Mouse (Mus musculus) MEL (cell line): Measurements from ENCODE around the gene Gm37240. TPM values are rescaled to one million over a fixed set of nuclear protein-coding genes. Genes with fewer than 3 reads are reported as not detected.

Experiments used
- DNase-seq: peaks from one replicate; pipeline ENCODE4 v3.0.0; 2011; ENCODE audit warnings: low read depth, low spot score
- H3K27ac ChIP-seq: 2 replicates; pipeline ENCODE4 v1.5.1; 2012; ENCODE audit warnings: low read depth, mild to moderate bottlenecking, control low read depth, low read length, moderate library complexity; ENCODE audit not compliant: control insufficient read depth
- H3K27me3 ChIP-seq, 2 experiments: fragments of 150-350 bp in 1 of 2; sonication (generic) in 1 of 2; 2 replicates each; pipeline ENCODE4 v1.6.1; 2012; ENCODE audit warnings: low read length in 2 of 2, mild to moderate bottlenecking in 2 of 2, improper control_type of control experiment in 1 of 2, moderate library complexity in 1 of 2; ENCODE audit not compliant: insufficient read depth in 2 of 2, control insufficient read depth in 1 of 2
- H3K36me3 ChIP-seq, 2 experiments: 2 replicates each; pipeline ENCODE4 v1.6.1; 2012 to 2014; ENCODE audit warnings: low read length in 2 of 2, improper control_type of control experiment in 1 of 2, inconsistent platforms in 1 of 2, mild to moderate bottlenecking in 1 of 2; ENCODE audit not compliant: insufficient read depth in 2 of 2, control insufficient read depth in 1 of 2
- H3K4me1 ChIP-seq, 2 experiments: fragments of 150-350 bp in 1 of 2; sonication (generic) in 1 of 2; 2 replicates each; pipeline ENCODE4 v1.6.1; 2012; ENCODE audit warnings: low read length in 2 of 2, improper control_type of control experiment in 1 of 2, mild to moderate bottlenecking in 1 of 2; ENCODE audit not compliant: insufficient read depth in 2 of 2, control insufficient read depth in 1 of 2
- H3K4me3 ChIP-seq, 2 experiments: fragments of 150-350 bp in 1 of 2; sonication (generic) in 1 of 2; 2 replicates each; pipeline ENCODE4 v1.5.1; 2012; ENCODE audit warnings: low read depth in 2 of 2, low read length in 2 of 2, mild to moderate bottlenecking in 2 of 2, moderate library complexity in 2 of 2, control low read depth in 1 of 2, improper control_type of control experiment in 1 of 2; ENCODE audit not compliant: control insufficient read depth in 1 of 2, insufficient read depth in 1 of 2
- H3K79me2 ChIP-seq: 2 replicates; pipeline ENCODE4 v1.6.1; 2012; ENCODE audit warnings: mild to moderate bottlenecking, low read length, moderate library complexity; ENCODE audit not compliant: control insufficient read depth, poor library complexity, insufficient read depth
- H3K9ac ChIP-seq: 2 replicates; pipeline ENCODE4 v1.6.1; 2012; ENCODE audit warnings: low read depth, mild to moderate bottlenecking, control low read depth, low read length, moderate library complexity; ENCODE audit not compliant: control insufficient read depth, poor library complexity, severe bottlenecking
- H3K9me3 ChIP-seq: fragments of 150-350 bp; sonication (generic); replicated peaks from 2 replicates; pipeline ENCODE4 v1.6.1; 2012; ENCODE audit warnings: mild to moderate bottlenecking, low read length, improper control_type of control experiment, moderate library complexity; ENCODE audit not compliant: insufficient read depth
- CHD2 ChIP-seq: IDR thresholded peaks from 2 replicates; pipeline ENCODE4 v1.6.1; 2011; ENCODE audit warnings: low read length, improper control_type of control experiment
- E2F4 ChIP-seq: IDR thresholded peaks from 2 replicates; pipeline ENCODE4 v1.6.1; 2011; ENCODE audit warnings: low read depth, low read length, improper control_type of control experiment, borderline replicate concordance
- EP300 ChIP-seq, 2 experiments: IDR thresholded peaks; 2 replicates each; pipeline ENCODE4 v1.6.1; 2011; ENCODE audit warnings: improper control_type of control experiment in 2 of 2, low read length in 2 of 2, low read depth in 1 of 2, mild to moderate bottlenecking in 1 of 2
- GABPA ChIP-seq: IDR thresholded peaks from 2 replicates; pipeline ENCODE4 v1.6.1; 2012; ENCODE audit warnings: low read depth, mild to moderate bottlenecking, inconsistent platforms, low read length, improper control_type of control experiment, moderate library complexity
- GATA1 ChIP-seq: IDR thresholded peaks from 2 replicates; pipeline ENCODE4 v1.6.1; 2011; ENCODE audit warnings: low read depth, low read length, improper control_type of control experiment
- HCFC1 ChIP-seq: IDR thresholded peaks from 2 replicates; pipeline ENCODE4 v1.6.1; 2012; ENCODE audit warnings: low read depth, mild to moderate bottlenecking, inconsistent platforms, low read length, improper control_type of control experiment, moderate library complexity
- JUND ChIP-seq: IDR thresholded peaks from 2 replicates; pipeline ENCODE4 v1.6.1; 2011; ENCODE audit warnings: low read depth, mild to moderate bottlenecking, improper control_type of control experiment, low read length
- MAZ ChIP-seq: IDR thresholded peaks from 2 replicates; pipeline ENCODE4 v1.6.1; 2012; ENCODE audit warnings: low read depth, mild to moderate bottlenecking, inconsistent platforms, low read length, improper control_type of control experiment
- MEF2A ChIP-seq: IDR thresholded peaks from 2 replicates; pipeline ENCODE4 v1.6.1; 2014; ENCODE audit warnings: low read depth, mild to moderate bottlenecking, inconsistent platforms, low read length, improper control_type of control experiment; ENCODE audit not compliant: poor library complexity, insufficient replicate concordance, severe bottlenecking; ENCODE audit errors: extremely low read depth
- MYB ChIP-seq: IDR thresholded peaks from 2 replicates; pipeline ENCODE4 v1.6.1; 2011; ENCODE audit warnings: mild to moderate bottlenecking, low read depth, low read length, improper control_type of control experiment
- SIN3A ChIP-seq: IDR thresholded peaks from 2 replicates; pipeline ENCODE4 v1.6.1; 2012; ENCODE audit warnings: low read length, improper control_type of control experiment, inconsistent platforms
- TCF12 ChIP-seq: IDR thresholded peaks from 2 replicates; pipeline ENCODE4 v1.6.1; 2014; ENCODE audit warnings: low read depth, mild to moderate bottlenecking, inconsistent platforms, low read length, improper control_type of control experiment, moderate library complexity
- USF2 ChIP-seq, 2 experiments: IDR thresholded peaks; 2 replicates each; pipeline ENCODE4 v1.6.1; 2011 to 2012; ENCODE audit warnings: improper control_type of control experiment in 2 of 2, low read length in 2 of 2, borderline replicate concordance in 1 of 2, inconsistent platforms in 1 of 2, low read depth in 1 of 2, mild to moderate bottlenecking in 1 of 2; ENCODE audit not compliant: insufficient read depth in 1 of 2
- polyA plus RNA-seq, 2 experiments: library from polyadenylated mRNA; stranded (reverse) in 1 of 2; unstranded in 1 of 2; fragments of >175 nt in 1 of 2; fragments of >200 nt in 1 of 2; gene quantifications; 2 replicates each; pipeline versions ENCODE4 v1.2.1 to v1.2.4; 2012; ENCODE audit warnings: low replicate concordance in 2 of 2, low read depth in 1 of 2; ENCODE audit not compliant: insufficient read length in 2 of 2, insufficient read depth in 1 of 2, missing spikeins in 1 of 2
- total RNA-seq: library from RNA; depleted of rRNA; stranded (reverse); fragments of 300-350 nt; gene quantifications from 2 replicates; pipeline ENCODE4 v1.2.3, GENCODE M21; 2012

Gm37240 gene
- total and polyA plus RNA-seq, 3 experiments: 0.04 TPM; not detected in 2

DNA sequence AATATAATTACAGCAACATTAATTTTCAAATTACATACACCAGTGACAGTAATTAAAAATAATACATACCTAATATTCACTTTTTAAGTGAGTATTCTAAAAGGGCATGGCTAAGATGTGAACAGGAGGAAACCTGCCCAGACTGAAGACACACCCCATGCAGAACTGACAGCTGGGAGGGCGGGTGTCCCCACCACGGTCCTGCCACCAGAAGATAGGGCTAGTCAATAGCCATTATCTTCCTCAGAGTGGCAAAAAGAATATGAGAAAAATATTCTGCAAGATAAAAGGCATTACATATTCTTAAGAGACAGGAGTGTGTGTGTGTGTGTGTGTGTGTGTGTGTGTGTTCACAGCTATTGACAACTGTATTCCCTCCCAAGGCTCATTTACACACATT, 162.2 kb downstream of the Gm37240 start:
- no peak overlapping the region for H3K27ac ChIP-seq
- H3K4me3 ChIP-seq: no peak overlapping the region
- no peaks in the 10 kb centered on the region for H3K9me3 ChIP-seq
- no peaks in the 10 kb centered on the region for H3K79me2 ChIP-seq
- H3K4me1 ChIP-seq: no peaks in the 10 kb centered on the region
- 0 out of 4 replicates have a peak, but pooled peaks cover 0 to 2% of the 10 kb centered on the region in 2 experiments for H3K27me3 ChIP-seq
- DNase-seq: peak; percentile 19
- H3K36me3 ChIP-seq: no peaks in the 10 kb centered on the region; a peak in 1 of 4 replicates
- H3K9ac ChIP-seq: no peak overlapping the region
- TF ChIP-seq MAZ (no peak), TCF12 (0 out of 2 replicates have a peak, but pooled peaks have one; percentile 13), HCFC1 (no peak), EP300 (IDR thresholded peaks at IDR 0.05; ENCODE audit: low read depth in 1 of 2, low read length in 2 of 2) (peak in 1 of 2 experiments; percentile 15; a peak in 1 of 4 replicates), SIN3A (no peak)

DNA sequence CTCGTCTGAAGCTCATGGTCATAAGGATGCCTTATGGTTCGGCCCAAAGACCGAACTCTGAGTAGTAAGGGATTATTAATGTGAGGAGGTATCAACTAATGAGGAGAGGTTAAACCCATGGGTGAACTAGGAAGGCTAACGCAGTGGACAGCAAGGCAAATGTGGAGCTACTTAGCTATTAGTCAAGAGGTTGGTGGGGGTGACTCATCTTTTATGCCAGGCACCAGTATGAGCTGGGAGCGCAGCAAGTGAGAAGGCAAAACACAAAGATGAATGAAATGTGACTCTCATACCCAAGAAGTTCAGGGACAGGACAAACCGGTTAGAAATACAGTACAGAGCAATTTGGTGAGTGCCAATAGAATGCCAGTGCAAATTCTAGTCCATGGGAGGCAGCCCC, 164.7 kb downstream of the Gm37240 start:
- Histone ChIP-seq H3K9ac (no peak overlapping the region), H3K9me3 (no peaks in the 10 kb centered on the region), H3K4me3 (no peak overlapping the region)
- TF ChIP-seq E2F4: no peak
- TF ChIP-seq JUND: no peak
- TF ChIP-seq GATA1: no peak
- TF ChIP-seq MYB: no peak
- no peak for TF ChIP-seq CHD2
- TF ChIP-seq GABPA: no peak
- no peak for TF ChIP-seq MAZ
- TF ChIP-seq SIN3A: no peak
- TF ChIP-seq MEF2A: no peak
- TF ChIP-seq, all 39 proteins: peak for 0
- Histone ChIP-seq H3K27me3 (0 out of 4 replicates have a peak, but pooled peaks cover 0 to 2% of the 10 kb centered on the region in 2 experiments), H3K36me3 (no peaks in the 10 kb centered on the region; a peak in 1 of 4 replicates), H3K79me2 (no peaks in the 10 kb centered on the region), H3K27ac (no peak overlapping the region), H3K4me1 (no peaks in the 10 kb centered on the region)
- no peak for DNase-seq

DNA sequence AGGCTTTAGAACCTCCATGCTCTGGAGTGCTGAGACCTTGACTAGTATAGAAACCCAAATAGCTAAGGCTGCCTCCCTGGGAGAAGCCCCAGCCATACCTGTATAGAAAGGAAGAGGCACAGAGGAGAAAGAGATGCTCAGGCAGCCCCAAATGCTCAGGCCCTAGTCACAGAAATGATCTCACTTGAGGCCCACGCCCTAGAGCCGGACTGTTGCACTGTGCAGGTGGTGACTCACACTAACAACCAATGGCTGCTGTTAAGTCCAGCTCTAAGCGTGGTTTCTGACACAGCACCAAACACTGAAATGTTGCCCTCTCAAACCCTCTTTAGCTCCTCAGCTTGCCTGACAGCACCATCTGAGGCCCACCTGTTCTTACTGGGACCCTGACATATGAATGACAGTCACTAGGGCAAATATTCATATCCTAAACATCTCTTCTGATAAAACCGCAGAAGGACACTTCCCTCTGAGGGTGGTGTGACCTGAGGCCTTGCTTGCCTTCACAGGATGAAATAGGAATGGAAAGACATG, 171.5 kb downstream of the Gm37240 start:
- 0 out of 4 replicates have a peak, but pooled peaks cover 0 to 3% of the 10 kb centered on the region in 2 experiments for H3K4me1 ChIP-seq
- no peaks in the 10 kb centered on the region for H3K79me2 ChIP-seq
- H3K9me3 ChIP-seq: no peaks in the 10 kb centered on the region
- DNase-seq: no peak
- no peaks in the 10 kb centered on the region for H3K36me3 ChIP-seq
- H3K4me3 ChIP-seq: no peak overlapping the region
- no peak for TF ChIP-seq USF2 (IDR thresholded peaks at IDR 0.05; ENCODE audit: borderline replicate concordance in 1 of 2, insufficient read depth in 1 of 2, low read depth in 1 of 2, low read length in 2 of 2)
- H3K27me3 ChIP-seq: peaks cover 0 to 2% of the 10 kb centered on the region in 2 experiments; a peak in 1 of 4 replicates
- H3K27ac ChIP-seq: no peak overlapping the region
- no peak overlapping the region for H3K9ac ChIP-seq
